Mouse (Mus musculus) urinary bladder, adult 2 months (tissue): ENCODE data around the gene Dync2h1. TPM values are rescaled to one million over a fixed set of nuclear protein-coding genes. Genes with fewer than 3 reads are reported as not detected.
A peak's percentile ranks its signal among the peaks of the same experiment; 100 is the strongest.
"Not testable (repeated sequence)": the region's sequence is repeated elsewhere in the genome, so short reads cannot be mapped to it uniquely, and the experiment has no call there.

Experiments used
- DNase-seq: peaks from one replicate; pipeline ENCODE4 v3.0.0; 2022; ENCODE audit warnings: low spot score
- polyA plus RNA-seq: library from polyadenylated mRNA; depleted of rRNA; stranded (reverse); fragments of >200 nt; gene quantifications from 2 replicates; pipeline ENCODE4 v1.2.3, GENCODE M21; 2012; rRNA removed

Dync2h1 gene
- polyA plus RNA-seq: 3.1 and 3.2 TPM in 2 replicates

DNA sequence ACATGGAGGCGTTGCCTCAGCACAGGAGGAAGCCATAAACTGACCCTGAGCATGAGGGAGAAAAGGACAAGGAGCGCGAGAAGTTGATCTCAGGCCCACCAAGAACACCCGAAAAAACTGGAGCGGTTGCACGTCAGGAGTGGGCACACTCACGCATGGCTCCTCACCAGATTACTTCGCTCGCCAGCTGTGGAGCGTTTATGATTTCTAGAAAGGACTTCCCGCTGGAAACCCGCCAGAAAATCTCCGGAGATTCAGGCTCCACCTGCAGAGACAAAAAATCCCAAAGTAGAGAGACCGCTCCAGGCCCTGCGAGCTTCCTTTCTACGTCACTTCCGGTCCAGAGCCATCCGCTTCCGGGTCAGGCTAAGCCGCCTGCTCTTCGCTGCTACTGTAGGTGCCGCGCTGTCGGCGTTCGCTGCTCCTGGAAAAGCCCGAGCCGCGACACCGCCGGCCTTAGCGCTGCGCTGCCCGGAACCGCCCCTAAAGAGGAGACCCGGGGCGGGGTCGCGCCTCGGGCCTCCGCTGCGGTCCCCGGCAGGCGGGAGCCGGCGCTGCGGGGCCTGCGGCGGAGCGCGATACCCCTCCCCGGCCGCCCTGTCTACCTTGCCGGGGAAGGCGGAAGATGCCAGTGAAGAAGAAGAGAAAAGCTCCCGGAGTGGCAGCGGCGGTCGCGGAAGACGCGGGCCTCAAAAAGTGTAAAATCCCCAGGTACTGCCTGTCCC lies at the start of gene Dync2h1, which contains the start of gene Dcun1d5:
Dync2h1 (minus strand) TSS at position 275 of the 725 bp plus-strand sequence.
Dcun1d5 (plus strand) TSS at position 349 of the 725 bp plus-strand sequence.
- DNase-seq: peak; percentile 89

GRCm38 (mm10) chr9:7221460-7221859 lies 37.2 kb upstream of the Dync2h1 start:
- DNase-seq: no peak

DNA sequence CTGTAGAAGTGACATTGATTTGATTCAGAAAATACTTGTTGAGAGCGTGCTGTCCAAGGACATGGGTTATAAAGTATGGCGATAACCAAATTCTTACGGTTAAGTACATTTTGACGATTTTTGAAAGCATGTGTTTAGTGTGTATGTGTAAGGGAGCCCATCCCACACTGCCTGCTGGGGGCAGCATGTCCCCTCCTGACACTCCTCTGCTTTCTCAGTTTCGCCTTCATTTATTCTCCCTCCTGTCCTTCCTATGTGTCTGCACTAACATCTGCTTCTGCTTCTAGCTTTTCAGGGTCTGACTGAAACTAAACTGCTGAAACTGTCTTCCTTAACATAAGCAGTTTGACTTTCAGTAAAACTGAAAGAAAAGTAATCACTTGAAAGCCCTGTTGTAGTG lies 36.8 kb upstream of the Dync2h1 start:
- no peak for DNase-seq

- no peak for DNase-seq
These were observed 32.0 kb upstream of the Dync2h1 start for GRCm38 (mm10) chr9:7216240-7216639.

GRCm38 (mm10) chr9:7190694-7191093 lies 6.4 kb upstream of the Dync2h1 start:
- not testable (repeated sequence) for DNase-seq

- DNase-seq: no peak
These were observed 648 bp upstream of the Dync2h1 start for GRCm38 (mm10) chr9:7184897-7185291.

DNA sequence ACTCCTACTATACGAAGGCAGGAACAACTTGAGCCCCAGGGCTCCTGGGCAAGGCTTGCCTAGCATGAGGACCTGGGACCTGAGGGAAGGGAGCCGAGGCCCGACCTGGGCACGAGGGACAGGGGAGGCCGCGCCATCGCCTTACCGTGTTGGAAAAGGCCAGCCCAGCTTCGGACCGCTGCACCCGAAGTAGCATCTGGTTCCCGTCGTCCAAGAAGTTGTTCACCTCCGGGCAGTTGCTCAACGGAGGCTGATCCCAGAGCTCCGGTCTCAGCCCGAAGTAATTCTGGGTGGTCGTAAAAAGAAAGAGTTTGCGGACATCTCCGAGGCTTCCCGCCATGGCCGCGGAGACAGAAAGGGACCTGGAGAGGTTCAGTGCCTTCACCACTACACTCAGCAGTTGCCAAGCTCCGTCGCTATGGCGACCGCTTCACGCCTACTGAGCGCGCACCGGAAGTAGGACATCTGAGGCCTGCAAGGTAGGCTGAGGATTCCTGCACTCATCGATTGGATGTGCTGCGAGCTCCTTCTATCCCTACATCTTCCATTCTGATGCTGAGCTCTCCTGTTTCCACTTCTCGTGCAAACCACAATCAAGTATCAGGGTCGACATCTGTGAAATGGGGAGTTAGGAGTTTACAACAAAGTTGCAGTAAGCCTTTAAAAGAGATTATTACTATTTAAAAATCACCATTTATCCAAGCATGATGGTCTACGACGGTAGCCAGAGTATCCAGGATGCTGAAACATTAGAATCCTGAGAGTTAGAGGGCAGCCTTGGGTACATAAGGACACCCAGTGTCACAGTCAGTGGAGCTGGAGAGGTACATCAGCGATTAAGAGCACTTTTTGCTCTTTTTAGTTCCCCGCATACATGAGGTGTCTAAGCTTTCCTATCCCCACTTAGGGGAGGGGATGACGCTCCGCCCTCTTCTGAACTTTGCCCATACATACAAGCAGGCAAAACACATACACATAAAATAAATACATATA lies 7.3 kb downstream of the Dync2h1 start:
- peak; percentile 48 for DNase-seq

GRCm38 (mm10) chr9:7173756-7174155 lies 10.5 kb downstream of the Dync2h1 start:
- DNase-seq: no peak

GRCm38 (mm10) chr9:7167339-7167998 lies 16.8 kb downstream of the Dync2h1 start:
- no peak for DNase-seq

DNA sequence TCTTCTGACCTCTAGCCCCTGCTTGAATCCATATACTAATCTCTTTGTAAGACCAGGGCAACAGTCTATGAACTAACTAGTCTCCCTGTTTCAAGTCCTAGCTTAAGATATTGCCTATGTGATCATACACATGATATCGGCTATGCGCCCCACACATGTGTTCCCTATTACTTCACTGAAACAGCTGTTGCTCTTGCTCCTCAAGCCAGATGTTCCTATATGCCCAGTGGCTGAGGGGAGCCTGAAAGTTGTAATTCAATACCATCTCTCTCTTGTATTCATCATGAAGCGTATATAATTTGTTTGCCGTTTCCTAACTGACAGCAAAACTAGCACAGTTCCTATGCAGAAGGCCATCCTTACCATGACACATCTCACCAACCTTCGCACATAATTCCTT lies 23.6 kb downstream of the Dync2h1 start:
- no peak for DNase-seq

GRCm38 (mm10) chr9:7159718-7160117 lies 24.5 kb downstream of the Dync2h1 start:
- DNase-seq: no peak

- DNase-seq: no peak
These were observed 25.6 kb downstream of the Dync2h1 start for GRCm38 (mm10) chr9:7158605-7159004.

DNA sequence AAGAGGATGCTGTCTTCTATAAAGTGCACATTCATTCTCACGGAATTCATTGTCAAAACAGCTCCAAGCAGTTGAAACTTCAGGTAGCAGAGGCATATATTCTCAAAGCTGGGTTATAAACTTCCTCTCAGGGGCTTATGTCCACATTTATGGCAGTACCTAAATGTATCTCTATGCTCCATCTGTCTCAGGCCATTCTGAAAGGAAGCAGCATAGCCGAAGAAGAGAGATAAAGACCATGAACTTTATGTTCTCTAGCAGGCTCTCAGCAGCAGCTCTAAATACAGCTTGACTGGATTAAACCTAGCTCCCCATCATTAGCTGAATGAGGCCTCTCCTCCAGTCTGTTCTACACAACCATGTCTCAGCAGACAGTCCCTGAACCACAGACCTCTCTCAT lies 29.9 kb downstream of the Dync2h1 start:
- DNase-seq: no peak

- DNase-seq: no peak
These were observed 61.4 kb downstream of the Dync2h1 start for GRCm38 (mm10) chr9:7122863-7123262.

DNA sequence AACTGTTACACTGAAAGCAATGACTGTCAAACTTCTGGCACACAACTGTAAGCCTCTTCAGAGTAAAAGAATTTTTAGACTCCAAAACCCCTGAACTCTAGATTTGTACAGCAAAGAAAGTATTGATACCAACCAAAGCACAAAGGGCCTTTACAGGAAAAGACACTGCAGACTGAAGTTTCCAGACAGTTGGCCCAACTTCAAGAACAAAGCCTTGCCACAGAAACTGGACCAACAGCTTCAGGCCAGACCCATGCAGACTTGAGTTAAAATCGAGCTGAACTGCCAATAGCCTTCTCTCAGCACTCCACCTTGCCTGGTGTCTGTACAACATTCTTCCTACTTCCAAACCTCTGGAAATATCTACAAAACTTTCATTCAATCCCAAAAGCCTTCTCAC lies 74.1 kb downstream of the Dync2h1 start:
- no peak for DNase-seq

GRCm38 (mm10) chr9:7101361-7101760 lies 82.9 kb downstream of the Dync2h1 start:
- DNase-seq: no peak

DNA sequence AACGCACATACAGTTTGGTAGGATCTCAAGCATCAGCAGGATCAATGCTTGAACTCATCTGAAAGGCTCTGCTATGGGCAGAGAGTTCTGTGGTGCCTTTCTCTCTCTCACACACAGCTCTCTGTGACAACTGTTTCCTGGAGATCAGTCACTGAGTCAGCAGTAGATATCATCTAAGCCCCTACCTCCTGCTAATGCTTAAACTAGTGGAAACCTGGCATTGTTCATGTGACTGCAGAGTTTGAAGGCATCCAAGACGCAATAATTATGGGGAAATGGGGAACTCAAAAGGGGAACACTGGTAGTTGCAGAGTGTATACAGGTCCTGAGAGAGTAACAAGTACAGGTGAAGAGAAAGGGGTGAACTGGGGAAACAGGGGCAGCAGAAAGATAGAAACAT lies 109.6 kb downstream of the Dync2h1 start:
- no peak for DNase-seq

DNA sequence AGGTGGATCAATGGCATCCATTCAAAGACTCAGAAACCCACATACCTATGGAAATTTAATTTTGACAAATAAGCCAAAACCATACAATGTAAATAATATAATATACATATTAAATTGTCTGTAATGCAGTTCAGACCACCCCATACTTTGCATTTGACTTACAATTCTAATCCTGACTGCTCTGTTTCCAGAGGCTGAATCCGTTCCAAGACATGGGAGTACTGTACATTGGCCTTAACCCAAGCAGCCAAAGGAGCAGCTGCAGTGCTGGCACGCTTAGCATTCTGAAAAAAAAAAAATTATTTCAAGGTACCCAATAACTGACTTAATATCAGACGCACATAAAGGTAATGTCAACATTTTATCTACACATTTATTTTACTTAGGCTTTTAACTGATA lies 113.4 kb downstream of the Dync2h1 start:
- no peak for DNase-seq

- DNase-seq: no peak
These were observed 133.7 kb downstream of the Dync2h1 start for GRCm38 (mm10) chr9:7050588-7050987.

GRCm38 (mm10) chr9:7042635-7043273 lies 141.5 kb downstream of the Dync2h1 start:
- DNase-seq: no peak

- DNase-seq: no peak
These were observed 143.0 kb downstream of the Dync2h1 start for GRCm38 (mm10) chr9:7041231-7041630.

GRCm38 (mm10) chr9:7032553-7032952 lies 151.7 kb downstream of the Dync2h1 start:
- DNase-seq: no peak
